Mouse (Mus musculus): ENCODE data around the gene Ccl1.

Gene Ccl1

GRCm38 (mm10) chr11:82206960-82207488 is 98.5 kb downstream of the Ccl1 start:
- DNase-seq (ENCODE audit: extremely low spot score, low read depth, low spot score): no peak

GRCm38 (mm10) chr11:82205221-82205620 is 100.3 kb downstream of the Ccl1 start:
- no peak for DNase-seq (ENCODE audit: extremely low spot score, low read depth, low spot score)

- no peak for DNase-seq (ENCODE audit: extremely low spot score, low read depth, low spot score)
Measured at GRCm38 (mm10) chr11:82203706-82204105, 101.8 kb downstream of the Ccl1 start.

GRCm38 (mm10) chr11:82197774-82198173 is 107.7 kb downstream of the Ccl1 start:
- DNase-seq (ENCODE audit: extremely low spot score, low read depth, low spot score): no peak

GRCm38 (mm10) chr11:82194980-82195379 is 110.5 kb downstream of the Ccl1 start:
- no peak for DNase-seq (ENCODE audit: extremely low spot score, low read depth, low spot score)

- DNase-seq (ENCODE audit: extremely low spot score, low read depth, low spot score): no peak
Measured at GRCm38 (mm10) chr11:82193826-82194225, 111.7 kb downstream of the Ccl1 start.

- no peak for DNase-seq (ENCODE audit: extremely low spot score, low read depth, low spot score)
Measured at GRCm38 (mm10) chr11:82189782-82190563, 115.5 kb downstream of the Ccl1 start.

- DNase-seq (ENCODE audit: extremely low spot score, low read depth, low spot score): no peak
Measured at GRCm38 (mm10) chr11:82185684-82186083, 119.8 kb downstream of the Ccl1 start.

GRCm38 (mm10) chr11:82183281-82183935 is 122.1 kb downstream of the Ccl1 start:
- DNase-seq (ENCODE audit: extremely low spot score, low read depth, low spot score): no peak

GRCm38 (mm10) chr11:82182401-82182800 is 123.1 kb downstream of the Ccl1 start:
- DNase-seq (ENCODE audit: extremely low spot score, low read depth, low spot score): no peak

GRCm38 (mm10) chr11:82181331-82181730 is 124.2 kb downstream of the Ccl1 start:
- no peak for DNase-seq (ENCODE audit: extremely low spot score, low read depth, low spot score)

GRCm38 (mm10) chr11:82178161-82178560 is 127.3 kb downstream of the Ccl1 start:
- DNase-seq (ENCODE audit: extremely low spot score, low read depth, low spot score): no peak

GRCm38 (mm10) chr11:82177711-82178110 is 127.8 kb downstream of the Ccl1 start:
- peak; percentile 60 for DNase-seq (ENCODE audit: extremely low spot score, low read depth, low spot score)

GRCm38 (mm10) chr11:82174794-82175193 is 130.7 kb downstream of the Ccl1 start:
- DNase-seq (ENCODE audit: extremely low spot score, low read depth, low spot score): peak; percentile 31

- no peak for DNase-seq (ENCODE audit: extremely low spot score, low read depth, low spot score)
Measured at GRCm38 (mm10) chr11:82173491-82173890, 132.0 kb downstream of the Ccl1 start.

- no peak for DNase-seq (ENCODE audit: extremely low spot score, low read depth, low spot score)
Measured at GRCm38 (mm10) chr11:82171316-82172071, 134.0 kb downstream of the Ccl1 start.

- DNase-seq (ENCODE audit: extremely low spot score, low read depth, low spot score): no peak
Measured at GRCm38 (mm10) chr11:82169456-82169855, 136.0 kb downstream of the Ccl1 start.

GRCm38 (mm10) chr11:82168308-82168707 is 137.2 kb downstream of the Ccl1 start:
- DNase-seq (ENCODE audit: extremely low spot score, low read depth, low spot score): no peak

- no peak for DNase-seq (ENCODE audit: extremely low spot score, low read depth, low spot score)
Measured at GRCm38 (mm10) chr11:82163285-82163684, 142.2 kb downstream of the Ccl1 start.

GRCm38 (mm10) chr11:82159126-82159525 is 146.4 kb downstream of the Ccl1 start:
- peak; percentile 30 for DNase-seq (ENCODE audit: extremely low spot score, low read depth, low spot score)

GRCm38 (mm10) chr11:82139492-82140094 is 165.9 kb downstream of the Ccl1 start:
- peak; percentile 8 for DNase-seq (ENCODE audit: extremely low spot score, low read depth, low spot score)

Data from hindlimb bud, embryonic 11.5 days (tissue).